Mouse (Mus musculus) neural tube, embryonic 14.5 days (tissue): ENCODE measurements around the gene Srpx2. TPM values are rescaled to one million over a fixed set of nuclear protein-coding genes. Genes with fewer than 3 reads are reported as not detected.

Experiments used
- ATAC-seq: fragments of 200-750 bp; cut with Nextera tagmentation; 2 replicates; pipeline ENCODE4 v1.8.0; 2017; ENCODE audit warnings: low read depth, mild to moderate bottlenecking, moderate TSS enrichment, moderate library complexity
- H3K27ac ChIP-seq: fragments of 300-500 bp; sonication (generic); 2 replicates; pipeline ENCODE4 v1.5.1; 2014; ENCODE audit warnings: low read depth, mild to moderate bottlenecking, control low read depth, low read length, moderate library complexity, mixed read lengths
- H3K27me3 ChIP-seq: fragments of 300-500 bp; sonication (generic); 2 replicates; pipeline ENCODE4 v1.6.1; 2014; ENCODE audit warnings: low read length; ENCODE audit not compliant: control insufficient read depth, insufficient read depth
- H3K36me3 ChIP-seq: fragments of 300-500 bp; sonication (generic); 2 replicates; pipeline ENCODE4 v1.6.1; 2014; ENCODE audit warnings: low read length, mixed read lengths; ENCODE audit not compliant: control insufficient read depth, insufficient read depth
- H3K4me1 ChIP-seq: fragments of 300-500 bp; sonication (generic); 2 replicates; pipeline ENCODE4 v1.6.1; 2014; ENCODE audit warnings: low read length; ENCODE audit not compliant: control insufficient read depth, insufficient read depth
- H3K4me2 ChIP-seq: fragments of 300-500 bp; sonication (generic); 2 replicates; pipeline ENCODE4 v1.6.1; 2014; ENCODE audit warnings: mild to moderate bottlenecking, low read depth, low read length, control low read depth
- H3K4me3 ChIP-seq: fragments of 300-500 bp; sonication (generic); 2 replicates; pipeline ENCODE4 v1.5.1; 2014; ENCODE audit warnings: low read depth, low read length, control low read depth, mixed read lengths
- H3K9ac ChIP-seq: fragments of 300-500 bp; sonication (generic); replicated peaks from 2 replicates; pipeline ENCODE4 v1.6.1; 2014; ENCODE audit warnings: low read depth, mild to moderate bottlenecking, control low read depth, low read length, mixed read lengths
- H3K9me3 ChIP-seq: fragments of 300-500 bp; sonication (generic); 2 replicates; pipeline ENCODE4 v1.6.1; 2016; ENCODE audit warnings: low read length; ENCODE audit not compliant: control insufficient read depth
- WGBS: fragments of 180-500 bp; shearing (Covaris S2); extraction: QIAGEN DNeasy Blood & Tissue Kit; methylation state at CpG from one replicate; pipeline ENCODE4 v1.1.7; 2014; 5-methylcytosine and 5-hydroxymethylcytosine counted together
- polyA plus RNA-seq: library from polyadenylated mRNA; unstranded; fragments of >200 nt; fragmentation: Nextera tagmentation; extraction: Ambion mirVana; gene quantifications from 2 replicates; pipeline ENCODE4 v1.2.1, GENCODE M21; 2014

Gene Srpx2
- polyA plus RNA-seq: 0.08 and 1.7 TPM in 2 replicates

GRCm38 (mm10) chrX:133908261-133908660 lies at the start of gene Srpx2:
Srpx2 (plus strand) TSS chrX:133908426.
- no peak for ATAC-seq
- H3K4me2 ChIP-seq: no peak within 1 kb of the TSS
- H3K9ac ChIP-seq: no peak within 1 kb of the TSS
- H3K9me3 ChIP-seq: no peaks in the 10 kb centered on the region
- H3K27me3 ChIP-seq: no peaks in the 10 kb centered on the region
- H3K4me1 ChIP-seq: no peaks in the 10 kb centered on the region
- WGBS: 27% methylated on average over 3 of the region's 3 CpGs
- no peaks in the 10 kb centered on the region for H3K36me3 ChIP-seq
- no peak within 1 kb of the TSS for H3K27ac ChIP-seq
- no peak within 1 kb of the TSS for H3K4me3 ChIP-seq

GRCm38 (mm10) chrX:133869743-133870142 lies 38.5 kb upstream of the Srpx2 start:
- no peak overlapping the region for H3K9ac ChIP-seq
- no peak overlapping the region for H3K27ac ChIP-seq
- H3K4me1 ChIP-seq: no peaks in the 10 kb centered on the region
- ATAC-seq: no peak
- H3K27me3 ChIP-seq: no peaks in the 10 kb centered on the region
- H3K36me3 ChIP-seq: no peaks in the 10 kb centered on the region
- WGBS: 94% methylated on average over 6 of the region's 6 CpGs
- H3K4me3 ChIP-seq: no peak overlapping the region
- no peaks in the 10 kb centered on the region for H3K9me3 ChIP-seq
- no peak overlapping the region for H3K4me2 ChIP-seq

- 92% methylated on average over 3 of the region's 3 CpGs for WGBS
- no peak for ATAC-seq
- no peak overlapping the region for H3K4me2 ChIP-seq
- no peak overlapping the region for H3K4me3 ChIP-seq
- H3K9ac ChIP-seq: no peak overlapping the region
- H3K27me3 ChIP-seq: no peaks in the 10 kb centered on the region
- H3K9me3 ChIP-seq: no peaks in the 10 kb centered on the region
- no peaks in the 10 kb centered on the region for H3K4me1 ChIP-seq
- no peaks in the 10 kb centered on the region for H3K36me3 ChIP-seq
- no peak overlapping the region for H3K27ac ChIP-seq
Observed at GRCm38 (mm10) chrX:133887308-133887707, 20.9 kb upstream of the Srpx2 start.

- H3K4me1 ChIP-seq: no peaks in the 10 kb centered on the region
- ATAC-seq: no peak
- WGBS: 88% methylated on average over 5 of the region's 5 CpGs
- no peak overlapping the region for H3K27ac ChIP-seq
- H3K4me3 ChIP-seq: no peak overlapping the region
- no peaks in the 10 kb centered on the region for H3K36me3 ChIP-seq
- H3K9me3 ChIP-seq: no peaks in the 10 kb centered on the region
- no peak overlapping the region for H3K4me2 ChIP-seq
- H3K27me3 ChIP-seq: no peaks in the 10 kb centered on the region
- H3K9ac ChIP-seq: no peak overlapping the region
Observed at GRCm38 (mm10) chrX:133888111-133888510, 20.1 kb upstream of the Srpx2 start.

- Histone ChIP-seq H3K4me2 (peak within 1 kb of the TSS; percentile 49), H3K36me3 (no peaks in the 10 kb centered on the region; the same call in 1 of the 2 replicates), H3K4me1 (no peaks in the 10 kb centered on the region), H3K27me3 (no peaks in the 10 kb centered on the region), H3K27ac (peak within 1 kb of the TSS; percentile 78), H3K9ac (peak within 1 kb of the TSS; percentile 72), H3K4me3 (peak within 1 kb of the TSS; percentile 50), H3K9me3 (no peaks in the 10 kb centered on the region)
- ATAC-seq: peak; percentile 97
- WGBS: 18% methylated on average over 33 of the region's 33 CpGs
Observed at GRCm38 (mm10) chrX:133898014-133898542, 10.1 kb upstream of the Srpx2 start, which contains the start of gene Tspan6. Tspan6 (minus strand) TSS chrX:133898429.

- H3K27ac ChIP-seq: no peak overlapping the region
- WGBS: 59% methylated on average over 10 of the region's 10 CpGs
- H3K9ac ChIP-seq: no peak overlapping the region
- no peak overlapping the region for H3K4me2 ChIP-seq
- no peak for ATAC-seq
- H3K27me3 ChIP-seq: no peaks in the 10 kb centered on the region
- no peak overlapping the region for H3K4me3 ChIP-seq
- no peaks in the 10 kb centered on the region for H3K4me1 ChIP-seq
- H3K9me3 ChIP-seq: no peaks in the 10 kb centered on the region
- H3K36me3 ChIP-seq: no peaks in the 10 kb centered on the region
Observed at GRCm38 (mm10) chrX:133911397-133912103, 3.3 kb downstream of the Srpx2 start.

- no peaks in the 10 kb centered on the region for H3K36me3 ChIP-seq
- no peaks in the 10 kb centered on the region for H3K4me1 ChIP-seq
- H3K27me3 ChIP-seq: no peaks in the 10 kb centered on the region
- no peak overlapping the region for H3K4me3 ChIP-seq
- no peak for ATAC-seq
- no peak overlapping the region for H3K9ac ChIP-seq
- no peaks in the 10 kb centered on the region for H3K9me3 ChIP-seq
- no peak overlapping the region for H3K4me2 ChIP-seq
- no peak overlapping the region for H3K27ac ChIP-seq
- 79% methylated on average over 3 of the region's 3 CpGs for WGBS
Observed at GRCm38 (mm10) chrX:133913006-133913405, 4.8 kb downstream of the Srpx2 start.

GRCm38 (mm10) chrX:133914219-133914618 lies 6.0 kb downstream of the Srpx2 start:
- Histone ChIP-seq H3K4me1 (no peaks in the 10 kb centered on the region), H3K4me3 (no peak overlapping the region), H3K4me2 (no peak overlapping the region), H3K36me3 (no peaks in the 10 kb centered on the region), H3K9me3 (no peaks in the 10 kb centered on the region), H3K9ac (no peak overlapping the region), H3K27ac (no peak overlapping the region), H3K27me3 (no peaks in the 10 kb centered on the region)
- no peak for ATAC-seq
- WGBS: 74% methylated on average over 7 of the region's 7 CpGs

- Histone ChIP-seq H3K9me3 (no peaks in the 10 kb centered on the region), H3K4me3 (no peak overlapping the region)
- WGBS: 68% methylated on average over 4 of the region's 4 CpGs
Observed at GRCm38 (mm10) chrX:133921187-133921586, 13.0 kb downstream of the Srpx2 start.

More at GRCm38 (mm10) chrX:133921187-133921586, 13.0 kb downstream of the Srpx2 start:
- H3K9ac ChIP-seq: no peak overlapping the region
- no peaks in the 10 kb centered on the region for H3K4me1 ChIP-seq
- no peak overlapping the region for H3K27ac ChIP-seq
- H3K36me3 ChIP-seq: no peaks in the 10 kb centered on the region
- H3K27me3 ChIP-seq: no peaks in the 10 kb centered on the region
- H3K4me2 ChIP-seq: no peak overlapping the region
- no peak for ATAC-seq
